Mouse (Mus musculus) kidney, embryonic 14.5 days (tissue): ENCODE measurements at regions not wholly inside any gene's neighbourhood (a gene's known extent, or its start where the extent isn't known, plus 50 kb on each side); places are given as distances from the start of the nearest gene placed in this dataset.
"Not testable (repeated sequence)": the region's sequence is repeated elsewhere in the genome, so short reads cannot be mapped to it uniquely, and the experiment has no call there.

Source experiments
- ATAC-seq: fragments of 200-750 bp; cut with Nextera tagmentation; 2 replicates; pipeline ENCODE4 v1.8.0; 2017; ENCODE audit warnings: moderate number of reproducible peaks, mild to moderate bottlenecking, moderate TSS enrichment, moderate library complexity; ENCODE audit not compliant: low FRiP score, low TSS enrichment
- H3K27ac ChIP-seq: fragments of 300-500 bp; sonication (generic); 2 replicates; pipeline ENCODE4 v1.5.1; 2014; ENCODE audit warnings: low read depth, mild to moderate bottlenecking, low read length, moderate library complexity, mixed read lengths
- H3K27me3 ChIP-seq: fragments of 300-500 bp; sonication (generic); 2 replicates; pipeline ENCODE4 v1.6.1; 2014; ENCODE audit warnings: mild to moderate bottlenecking, low read length; ENCODE audit not compliant: control insufficient read depth, insufficient read depth
- H3K36me3 ChIP-seq: fragments of 300-500 bp; sonication (generic); 2 replicates; pipeline ENCODE4 v1.6.1; 2014; ENCODE audit warnings: low read length, mixed read lengths; ENCODE audit not compliant: control insufficient read depth, insufficient read depth
- H3K4me1 ChIP-seq: fragments of 300-500 bp; sonication (generic); 2 replicates; pipeline ENCODE4 v1.6.1; 2014; ENCODE audit warnings: low read length, mixed read lengths; ENCODE audit not compliant: control insufficient read depth, insufficient read depth
- H3K4me2 ChIP-seq: fragments of 300-500 bp; sonication (generic); replicated peaks from 2 replicates; pipeline ENCODE4 v1.6.1; 2014; ENCODE audit warnings: low read depth, mild to moderate bottlenecking, low read length
- H3K4me3 ChIP-seq: fragments of 300-500 bp; sonication (generic); 2 replicates; pipeline ENCODE4 v1.5.1; 2014; ENCODE audit warnings: mild to moderate bottlenecking, low read length
- H3K9ac ChIP-seq: fragments of 300-500 bp; sonication (generic); 2 replicates; pipeline ENCODE4 v1.6.1; 2014; ENCODE audit warnings: low read depth, mild to moderate bottlenecking, low read length, moderate library complexity
- H3K9me3 ChIP-seq: fragments of 300-500 bp; sonication (generic); 2 replicates; pipeline ENCODE4 v1.6.1; 2016; ENCODE audit warnings: low read length; ENCODE audit not compliant: control insufficient read depth
- WGBS: fragments of 180-500 bp; shearing (Covaris S2); extraction: QIAGEN DNeasy Blood & Tissue Kit; methylation state at CpG from one replicate; pipeline ENCODE4 v1.1.7; 2014; 5-methylcytosine and 5-hydroxymethylcytosine counted together

DNA sequence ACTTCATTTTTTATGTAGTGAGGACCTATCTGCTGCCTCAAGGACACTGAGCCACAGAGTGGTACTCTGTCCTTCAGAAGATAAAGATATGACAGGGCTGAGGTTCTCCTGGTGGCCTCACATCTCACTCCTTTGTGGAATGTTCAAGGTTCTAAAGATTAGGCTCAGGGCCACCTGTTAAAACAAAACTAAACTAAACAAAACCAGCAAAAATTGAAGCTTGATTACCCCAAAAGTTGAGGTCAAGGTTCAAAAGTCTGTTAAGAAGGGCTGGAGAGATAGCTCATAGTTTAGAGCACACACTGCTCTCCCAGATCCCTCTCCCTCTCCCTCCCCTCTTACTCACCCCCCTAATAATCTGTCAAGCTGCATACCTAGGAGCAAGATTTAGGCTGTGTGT, 90.7 kb upstream of the Trim24 start:
- no peak overlapping the region for H3K4me3 ChIP-seq
- no peaks in the 10 kb centered on the region for H3K27me3 ChIP-seq
- ATAC-seq = no peak
- no peaks in the 10 kb centered on the region for H3K4me1 ChIP-seq
- H3K9ac ChIP-seq = no peak overlapping the region
- peaks cover 17% of the 10 kb centered on the region for H3K9me3 ChIP-seq
- H3K4me2 ChIP-seq = no peak overlapping the region
- no peaks in the 10 kb centered on the region for H3K36me3 ChIP-seq
- no peak overlapping the region for H3K27ac ChIP-seq

DNA sequence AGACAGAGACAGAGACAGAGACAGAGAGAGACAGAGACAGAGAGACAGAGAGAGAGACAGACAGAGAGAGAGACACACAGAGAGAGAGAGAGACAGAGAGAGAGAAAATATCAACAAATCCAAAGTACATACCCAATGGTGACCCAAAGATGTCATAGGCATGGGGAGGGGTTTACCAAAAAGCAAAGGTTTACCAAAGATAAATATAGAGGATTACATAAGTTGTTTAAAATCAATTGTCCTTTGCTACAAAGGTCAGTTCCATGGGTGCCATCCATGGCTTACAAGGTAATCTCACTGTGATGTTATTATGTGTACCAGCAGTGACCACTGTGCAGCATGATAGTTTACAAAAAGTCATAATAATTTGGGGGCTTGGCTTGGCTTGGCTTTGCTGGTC, 88.7 kb upstream of the Trim24 start:
- Histone ChIP-seq H3K9ac (no peak overlapping the region), H3K27me3 (no peaks in the 10 kb centered on the region), H3K27ac (no peak overlapping the region), H3K4me3 (no peak overlapping the region), H3K36me3 (no peaks in the 10 kb centered on the region), H3K9me3 (peaks cover 20% of the 10 kb centered on the region), H3K4me2 (no peak overlapping the region), H3K4me1 (no peaks in the 10 kb centered on the region)
- ATAC-seq = no peak

DNA sequence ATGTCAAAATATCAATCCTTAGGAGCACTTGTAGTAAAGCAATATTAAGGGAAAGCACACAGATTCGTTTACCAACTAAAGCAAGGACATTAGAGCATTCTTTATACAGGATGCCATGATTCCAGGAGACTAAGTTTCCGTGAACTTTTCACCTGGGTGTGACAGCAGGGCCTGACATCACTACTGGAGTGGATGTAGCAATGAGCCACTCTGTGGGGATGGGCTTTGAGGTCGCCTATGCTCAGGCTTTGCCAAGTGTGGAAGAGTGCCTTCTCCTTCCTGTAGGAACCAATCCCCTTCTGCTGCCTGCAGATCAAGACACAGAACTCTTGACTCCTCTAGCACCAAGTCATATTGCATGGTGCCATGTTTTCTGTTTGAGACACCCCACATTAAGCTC, 85.3 kb upstream of the Trim24 start:
- H3K27ac ChIP-seq, H3K4me1 ChIP-seq, H3K27me3 ChIP-seq, H3K4me3 ChIP-seq, H3K4me2 ChIP-seq, H3K9ac ChIP-seq, H3K36me3 ChIP-seq, ATAC-seq: not testable (repeated sequence)
- 90% methylated on average over 3 of the region's 3 CpGs for WGBS
- H3K9me3 ChIP-seq = peaks cover 20% of the 10 kb centered on the region

DNA sequence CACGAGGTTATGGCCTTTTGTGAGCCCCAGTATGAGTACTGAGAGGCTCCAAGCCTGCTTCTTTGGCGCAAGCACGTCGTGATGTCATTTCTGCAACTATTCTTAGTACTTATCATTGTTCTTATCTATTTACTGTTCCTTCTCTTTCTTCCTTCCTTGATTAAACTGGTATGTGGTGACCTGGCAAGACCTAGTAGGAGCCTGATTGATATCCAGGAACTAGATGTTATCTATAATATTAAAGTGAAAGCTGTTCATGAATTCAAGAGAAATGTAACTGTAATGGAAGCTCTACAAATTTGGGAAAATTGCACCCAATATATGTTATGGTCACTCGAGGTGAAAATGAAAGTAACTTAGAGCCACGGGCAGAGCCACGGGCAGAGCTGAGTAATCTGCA, 84.9 kb upstream of the Trim24 start:
- no peak overlapping the region for H3K4me2 ChIP-seq
- no peak for ATAC-seq
- peaks cover 20% of the 10 kb centered on the region for H3K9me3 ChIP-seq
- no peak overlapping the region for H3K27ac ChIP-seq
- no peaks in the 10 kb centered on the region for H3K36me3 ChIP-seq
- H3K9ac ChIP-seq = no peak overlapping the region
- no peaks in the 10 kb centered on the region for H3K4me1 ChIP-seq
- H3K4me3 ChIP-seq = no peak overlapping the region
- WGBS = 93% methylated on average over 7 of the region's 7 CpGs
- no peaks in the 10 kb centered on the region for H3K27me3 ChIP-seq

DNA sequence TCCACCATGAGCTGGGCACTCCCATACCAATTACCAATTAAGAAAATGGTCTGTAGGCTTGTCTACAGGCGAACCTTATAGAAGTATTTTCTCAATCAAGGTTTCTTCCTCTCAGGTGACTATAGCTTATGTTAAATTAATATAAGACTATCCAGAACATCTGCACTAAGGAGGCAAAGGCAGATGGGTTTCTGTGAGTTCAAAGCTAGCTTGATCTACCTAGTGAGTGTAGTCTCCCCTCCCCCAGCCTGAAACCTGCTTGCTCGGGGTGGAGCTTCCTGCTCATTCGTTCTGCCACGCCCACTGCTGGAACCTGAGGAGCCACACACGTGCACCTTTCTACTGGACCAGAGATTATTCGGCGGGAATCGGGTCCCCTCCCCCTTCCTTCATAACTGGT, 82.8 kb upstream of the Trim24 start:
- peaks cover 15% of the 10 kb centered on the region for H3K9me3 ChIP-seq
- H3K27me3 ChIP-seq, H3K27ac ChIP-seq, H3K4me3 ChIP-seq, H3K4me2 ChIP-seq, H3K36me3 ChIP-seq, ATAC-seq, H3K9ac ChIP-seq, H3K4me1 ChIP-seq: not testable (repeated sequence)
- WGBS = 84% methylated on average over 2 of the region's 8 CpGs

DNA sequence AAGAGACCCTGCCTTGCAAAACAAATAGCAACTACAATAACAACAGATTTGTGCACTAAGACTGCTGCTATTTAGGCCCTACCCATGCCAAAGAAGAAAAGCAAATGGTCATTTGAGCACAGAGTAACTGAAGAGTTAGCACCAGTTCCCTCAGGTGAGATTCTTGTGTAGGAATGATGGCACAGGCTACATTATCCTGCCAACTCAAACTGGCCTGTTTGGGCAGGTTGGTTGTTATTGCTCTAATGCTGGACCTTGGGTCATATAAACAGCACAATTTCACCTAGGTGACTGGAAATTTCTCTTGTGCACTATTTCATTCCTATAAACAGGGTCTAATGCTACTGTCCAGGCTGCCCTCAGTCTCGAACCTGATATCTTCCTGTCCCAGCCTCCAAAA, 79.7 kb upstream of the Trim24 start:
- Histone ChIP-seq H3K4me2 (no peak overlapping the region), H3K4me1 (no peaks in the 10 kb centered on the region), H3K9me3 (peaks cover 7% of the 10 kb centered on the region; the same call in 1 of the 2 replicates), H3K36me3 (no peaks in the 10 kb centered on the region), H3K4me3 (no peak overlapping the region), H3K27me3 (no peaks in the 10 kb centered on the region), H3K9ac (no peak overlapping the region), H3K27ac (no peak overlapping the region)
- no peak for ATAC-seq
- 76% methylated on average over 1 of the region's 1 CpGs for WGBS

DNA sequence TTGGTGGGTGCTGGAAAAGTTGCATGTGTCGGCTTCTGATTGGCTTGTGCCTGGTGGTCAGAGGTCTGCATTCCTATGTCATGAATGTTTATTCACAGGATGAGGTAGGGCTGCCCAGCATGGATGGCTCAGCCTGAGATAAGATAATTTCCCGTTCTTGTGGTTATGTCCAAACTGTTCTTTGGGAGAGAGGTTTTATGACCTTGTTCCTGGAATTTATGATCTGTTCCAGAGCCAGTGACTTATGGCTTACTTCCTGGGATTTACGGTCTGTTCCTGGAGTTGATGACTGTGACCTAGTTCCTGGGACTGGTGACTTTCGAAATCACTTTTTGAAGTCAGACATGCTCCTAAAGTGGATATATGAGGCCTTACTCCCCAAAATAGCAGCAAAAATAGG, 76.4 kb upstream of the Trim24 start:
- Histone ChIP-seq H3K27ac (0 out of 2 replicates have a peak overlapping the region, but pooled peaks have one; percentile 2), H3K9me3 (peaks cover 9% of the 10 kb centered on the region; the same call in 1 of the 2 replicates), H3K4me2 (no peak overlapping the region), H3K36me3 (no peaks in the 10 kb centered on the region), H3K4me1 (no peaks in the 10 kb centered on the region), H3K4me3 (no peak overlapping the region), H3K27me3 (no peaks in the 10 kb centered on the region), H3K9ac (no peak overlapping the region)
- WGBS = 24% methylated on average over 4 of the region's 4 CpGs
- ATAC-seq = peak; percentile 80

DNA sequence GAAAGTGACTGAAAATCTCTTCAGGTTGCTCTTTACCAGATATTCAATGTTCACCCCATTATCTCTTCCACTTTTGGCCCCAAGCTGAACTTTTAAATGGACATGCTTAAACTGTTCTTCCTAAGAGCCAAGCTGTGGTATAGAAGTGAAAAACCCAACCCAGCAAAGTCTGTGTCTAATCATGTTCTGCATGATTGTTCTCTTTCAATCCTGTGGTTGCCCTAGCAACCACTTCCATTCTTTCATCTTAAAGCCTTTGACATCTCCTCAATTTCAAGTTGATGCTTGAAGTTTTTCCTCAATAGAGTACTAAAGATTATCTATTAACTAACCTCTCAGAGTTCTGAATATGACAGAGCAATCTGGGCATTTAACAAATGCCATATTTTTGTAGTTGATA, 75.6 kb upstream of the Trim24 start:
- Histone ChIP-seq H3K9me3 (peaks cover 9% of the 10 kb centered on the region; the same call in 1 of the 2 replicates), H3K4me2 (no peak overlapping the region), H3K27me3 (no peaks in the 10 kb centered on the region), H3K9ac (no peak overlapping the region), H3K27ac (peak overlapping the region; percentile 2; the same call in 1 of the 2 replicates), H3K4me3 (no peak overlapping the region), H3K36me3 (no peaks in the 10 kb centered on the region), H3K4me1 (no peaks in the 10 kb centered on the region)
- no peak for ATAC-seq

DNA sequence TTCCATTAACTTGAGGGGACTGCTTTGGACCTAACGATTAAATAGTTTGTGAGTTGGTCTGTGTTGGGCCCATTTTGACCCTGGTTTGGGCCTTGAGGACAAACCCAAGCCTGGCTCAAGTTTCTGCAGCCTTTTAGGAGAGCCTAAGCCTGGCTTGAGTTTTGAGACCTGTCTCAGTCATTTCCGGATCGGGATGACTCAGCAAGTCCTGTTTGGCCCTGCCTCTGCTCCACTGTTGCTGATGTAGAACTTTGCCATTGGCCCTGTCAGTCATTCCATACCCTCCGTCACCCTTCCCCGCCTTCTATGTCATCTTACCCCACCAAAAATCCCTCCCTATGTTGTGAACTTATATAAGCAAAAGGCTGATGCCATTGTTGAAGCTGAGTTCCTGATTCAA, 67.4 kb upstream of the Trim24 start:
- Histone ChIP-seq H3K4me3 (no peak overlapping the region), H3K4me1 (no peaks in the 10 kb centered on the region), H3K27me3 (no peaks in the 10 kb centered on the region), H3K27ac (no peak overlapping the region), H3K4me2 (no peak overlapping the region), H3K9ac (no peak overlapping the region), H3K36me3 (no peaks in the 10 kb centered on the region), H3K9me3 (peaks cover 9% of the 10 kb centered on the region)
- ATAC-seq = no peak
- WGBS = 94% methylated on average over 5 of the region's 5 CpGs

DNA sequence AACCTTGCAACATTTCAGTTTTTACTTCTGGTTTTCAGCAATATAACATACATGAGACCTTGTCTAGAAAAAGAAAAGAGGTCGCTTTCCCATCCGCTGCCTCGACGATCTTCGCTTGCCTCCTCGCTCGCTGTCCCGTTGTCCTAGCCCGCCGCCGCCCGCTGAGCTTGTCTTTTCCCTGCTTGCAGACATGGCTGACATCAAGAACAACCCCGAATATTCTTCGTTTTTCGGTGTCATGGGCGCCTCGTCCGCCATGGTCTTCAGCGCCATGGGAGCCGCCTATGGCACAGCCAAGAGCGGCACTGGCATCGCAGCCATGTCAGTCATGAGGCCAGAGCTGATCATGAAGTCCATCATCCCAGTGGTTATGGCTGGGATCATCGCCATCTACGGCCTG, 64.7 kb upstream of the Trim24 start:
- H3K9ac ChIP-seq, H3K36me3 ChIP-seq, ATAC-seq, H3K4me3 ChIP-seq, H3K4me1 ChIP-seq, H3K9me3 ChIP-seq, H3K27ac ChIP-seq, H3K4me2 ChIP-seq, H3K27me3 ChIP-seq: not testable (repeated sequence)
- 95% methylated on average over 24 of the region's 24 CpGs for WGBS
